Mouse (Mus musculus) liver, adult 2 months (tissue): Measurements from ENCODE around the gene Plxnd1. TPM values are rescaled to one million over a fixed set of nuclear protein-coding genes. Genes with fewer than 3 reads are reported as not detected.

ENCODE experiments used
- DNase-seq: peaks from one replicate; pipeline ENCODE4 v3.0.0-alpha.2; 2011; ENCODE audit warnings: low read depth, low spot score; ENCODE audit errors: extremely low read depth
- H3K27ac ChIP-seq: fragments of 200-500 bp; replicated peaks from 2 replicates; pipeline ENCODE4 v1.5.1; 2012; ENCODE audit warnings: low read depth, mild to moderate bottlenecking, control low read depth, inconsistent platforms, low read length; ENCODE audit not compliant: insufficient read depth
- H3K27me3 ChIP-seq: fragments of 200-500 bp; 2 replicates; pipeline ENCODE4 v1.6.1; 2012; ENCODE audit warnings: mild to moderate bottlenecking, moderate library complexity, low read length, inconsistent platforms; ENCODE audit not compliant: control insufficient read depth, insufficient read depth
- H3K36me3 ChIP-seq: fragments of 200-500 bp; 2 replicates; pipeline ENCODE4 v1.6.1; 2012; ENCODE audit warnings: low read length, inconsistent platforms; ENCODE audit not compliant: control insufficient read depth, insufficient read depth
- H3K4me1 ChIP-seq: fragments of 200-500 bp; 2 replicates; pipeline ENCODE4 v1.6.1; 2011; ENCODE audit warnings: low read length; ENCODE audit not compliant: control insufficient read depth, insufficient read depth
- H3K4me3 ChIP-seq: fragments of 200-500 bp; 2 replicates; pipeline ENCODE4 v1.5.1; 2011; ENCODE audit warnings: low read depth, mild to moderate bottlenecking, control low read depth, low read length, moderate library complexity; ENCODE audit not compliant: insufficient read depth
- H3K79me2 ChIP-seq: fragments of 200-500 bp; 2 replicates; pipeline ENCODE4 v1.6.1; 2012; ENCODE audit warnings: inconsistent platforms, mild to moderate bottlenecking, low read length, moderate library complexity; ENCODE audit not compliant: control insufficient read depth, insufficient read depth
- H3K9ac ChIP-seq: fragments of 200-500 bp; 2 replicates; pipeline ENCODE4 v1.6.1; 2012; ENCODE audit warnings: low read depth, mild to moderate bottlenecking, control low read depth, inconsistent platforms, low read length
- CTCF ChIP-seq: fragments of 200-500 bp; IDR thresholded peaks from 2 replicates; pipeline ENCODE4 v1.5.1; 2011; ENCODE audit warnings: low read depth, low read length, control low read depth
- POLR2A ChIP-seq: fragments of 200-500 bp; IDR thresholded peaks from 2 replicates; pipeline ENCODE4 v1.6.1; 2011; ENCODE audit warnings: low read length, control low read depth; ENCODE audit not compliant: insufficient read depth; ENCODE audit errors: extremely low read depth
- WGBS: fragments of 180-500 bp; shearing (Covaris S2); methylation state at CpG from one replicate; pipeline ENCODE4 v1.1.7; 2018; 5-methylcytosine and 5-hydroxymethylcytosine counted together
- polyA plus RNA-seq: library from polyadenylated mRNA; depleted of rRNA; stranded (reverse); fragments of >200 nt; gene quantifications from 2 replicates; pipeline ENCODE4 v1.2.3, GENCODE M21; 2012
- total RNA-seq: library from RNA; depleted of rRNA; stranded (reverse); fragments of >200 nt; gene quantifications from 2 replicates; pipeline ENCODE4 v1.2.3, GENCODE M21; 2014

Plxnd1 gene
- total and polyA plus RNA-seq, 2 experiments: 12.4 to 18.4 TPM

DNA sequence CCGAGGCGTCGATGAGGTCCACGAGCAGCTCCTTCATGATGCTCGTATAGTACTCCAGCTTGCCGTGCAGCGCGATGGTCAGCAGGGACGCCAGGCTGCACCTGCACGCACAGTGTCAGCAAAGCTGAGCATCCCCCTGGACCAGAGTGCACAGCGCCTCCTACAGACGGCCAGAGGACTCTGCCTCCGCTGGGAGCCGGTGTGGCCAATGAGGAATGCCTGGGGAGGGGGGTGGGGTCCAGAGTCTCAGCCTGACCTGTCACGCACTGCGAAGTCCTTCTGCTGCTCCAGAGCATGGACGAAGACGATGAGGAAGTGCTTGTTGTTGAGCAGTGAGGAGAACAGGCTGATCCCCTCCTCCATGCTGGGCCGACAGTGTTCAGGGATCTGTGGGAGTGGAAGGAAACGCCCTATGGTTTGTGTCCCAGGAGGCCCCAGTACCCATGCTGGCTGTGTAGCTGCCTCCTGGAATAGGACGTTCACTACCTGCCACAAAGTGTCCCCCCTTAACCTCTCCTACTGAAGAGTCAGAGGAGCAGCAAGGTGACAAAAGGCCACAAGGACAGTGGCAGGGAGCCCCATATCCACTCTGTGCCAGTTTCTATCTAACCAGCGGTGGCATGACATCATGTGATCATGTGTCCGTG lies 32.2 kb downstream of the Plxnd1 start:
- H3K27me3 ChIP-seq: no peaks in the 10 kb centered on the region
- no peak overlapping the region for H3K9ac ChIP-seq
- TF ChIP-seq POLR2A (no peak), CTCF (peak; percentile 65)
- no peaks in the 10 kb centered on the region for H3K79me2 ChIP-seq
- H3K4me1 ChIP-seq: no peaks in the 10 kb centered on the region
- H3K4me3 ChIP-seq: no peak overlapping the region
- H3K27ac ChIP-seq: no peak overlapping the region
- H3K36me3 ChIP-seq: no peaks in the 10 kb centered on the region
- WGBS: 53% methylated on average over 23 of the region's 23 CpGs
- DNase-seq: no peak

DNA sequence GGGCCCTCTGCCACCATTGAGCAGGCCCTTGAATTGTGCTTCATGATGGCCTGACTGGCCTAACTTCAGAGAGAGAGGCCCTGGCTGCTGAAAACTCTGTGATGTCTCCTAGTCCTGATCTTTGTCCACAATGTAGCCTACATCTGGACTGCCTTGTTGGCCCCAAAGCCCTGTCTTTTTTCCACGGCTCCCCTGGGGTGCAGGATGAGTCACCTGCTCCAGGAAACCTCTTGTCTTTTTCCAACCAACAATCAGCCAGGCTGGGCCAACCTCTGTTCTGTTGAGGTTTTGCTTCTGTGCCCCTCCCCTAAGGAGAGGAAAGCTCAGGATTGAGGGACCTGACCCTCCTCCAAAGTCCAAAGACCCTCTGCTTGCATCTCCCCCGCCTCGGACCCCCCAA lies 33.1 kb downstream of the Plxnd1 start:
- WGBS: 85% methylated on average over 3 of the region's 3 CpGs
- TF ChIP-seq POLR2A: no peak
- no peak for TF ChIP-seq CTCF
- Histone ChIP-seq H3K79me2 (no peaks in the 10 kb centered on the region), H3K27me3 (no peaks in the 10 kb centered on the region), H3K9ac (no peak overlapping the region), H3K36me3 (no peaks in the 10 kb centered on the region), H3K4me3 (no peak overlapping the region), H3K4me1 (no peaks in the 10 kb centered on the region), H3K27ac (no peak overlapping the region)
- no peak for DNase-seq

DNA sequence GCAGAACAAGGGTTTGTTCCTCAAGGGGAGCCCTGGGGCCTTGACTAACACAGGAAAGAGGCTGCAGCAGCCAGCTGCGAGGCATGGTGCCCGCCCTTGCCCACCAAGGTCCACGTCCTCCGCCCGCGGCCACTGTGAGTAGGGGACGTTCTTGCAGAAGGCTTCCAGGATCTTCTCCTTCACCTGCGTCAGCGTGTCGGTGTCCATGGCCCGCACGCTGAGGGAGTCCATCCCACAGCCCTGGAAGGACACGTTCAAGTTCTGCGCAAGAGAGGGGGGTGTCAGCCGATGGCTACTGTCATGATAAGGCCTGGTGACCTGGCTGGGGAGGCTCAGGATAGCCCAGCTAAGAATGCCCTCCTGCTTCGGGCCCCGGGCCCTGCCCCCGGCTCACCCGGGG lies 34.5 kb downstream of the Plxnd1 start:
- Histone ChIP-seq H3K9ac (no peak overlapping the region), H3K27ac (no peak overlapping the region), H3K4me1 (no peaks in the 10 kb centered on the region), H3K36me3 (no peaks in the 10 kb centered on the region), H3K4me3 (no peak overlapping the region), H3K27me3 (no peaks in the 10 kb centered on the region), H3K79me2 (no peaks in the 10 kb centered on the region)
- DNase-seq: no peak
- WGBS: 95% methylated on average over 19 of the region's 19 CpGs
- TF ChIP-seq CTCF (no peak), POLR2A (no peak)

DNA sequence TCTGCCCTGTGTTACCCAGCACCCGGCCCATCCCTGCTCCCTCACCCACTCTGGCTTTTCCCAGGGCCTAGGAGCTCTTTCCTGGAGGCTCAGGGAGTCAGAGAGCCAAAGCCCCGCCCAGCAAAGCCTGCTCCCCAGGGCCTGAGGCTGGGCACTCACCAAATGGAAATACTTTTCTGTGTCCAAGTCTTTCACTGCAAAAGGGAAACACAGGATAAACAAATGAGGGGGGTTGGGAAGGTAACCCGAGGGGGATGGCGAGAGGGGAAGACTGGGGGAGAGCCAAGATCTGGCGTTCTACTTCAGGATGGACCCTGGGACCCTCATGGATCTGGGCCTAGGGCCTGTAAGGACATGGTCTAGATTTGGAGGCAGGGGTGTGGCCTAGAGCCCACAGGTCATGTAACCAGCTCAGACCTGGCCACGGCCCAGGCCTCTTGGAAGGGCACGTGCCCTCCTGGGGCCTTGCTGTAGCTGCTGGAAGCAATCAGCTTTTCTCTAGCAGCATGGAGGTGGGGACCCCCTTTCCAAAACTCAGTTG lies 35.6 kb downstream of the Plxnd1 start:
- DNase-seq: no peak
- no peak overlapping the region for H3K9ac ChIP-seq

DNA sequence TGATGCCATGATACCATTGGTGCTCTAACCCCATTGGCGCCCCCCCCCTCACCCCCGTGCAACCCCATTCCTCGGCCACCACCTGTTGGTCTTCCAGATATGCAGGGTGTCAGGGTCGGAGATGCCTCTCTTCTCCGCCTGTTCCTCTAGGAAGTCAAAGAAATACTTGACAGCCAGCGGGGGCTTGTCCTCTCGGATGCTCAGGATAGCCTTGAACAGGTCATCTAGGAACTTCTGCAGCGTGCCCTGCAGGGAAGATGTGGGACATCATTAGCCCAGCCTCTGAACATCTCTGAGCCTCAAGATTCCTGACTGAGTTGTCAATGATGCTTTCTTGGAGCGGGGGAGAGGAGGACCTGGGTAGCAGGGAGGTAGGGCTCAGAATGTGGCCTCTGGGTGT lies 36.4 kb downstream of the Plxnd1 start:
- WGBS: 80% methylated on average over 9 of the region's 9 CpGs
- no peak for DNase-seq
- H3K27ac ChIP-seq: no peak overlapping the region
- H3K9ac ChIP-seq: no peak overlapping the region
- no peaks in the 10 kb centered on the region for H3K27me3 ChIP-seq
- no peak overlapping the region for H3K4me3 ChIP-seq
- no peaks in the 10 kb centered on the region for H3K79me2 ChIP-seq
- no peaks in the 10 kb centered on the region for H3K36me3 ChIP-seq
- TF ChIP-seq POLR2A: no peak
- no peak for TF ChIP-seq CTCF
- no peaks in the 10 kb centered on the region for H3K4me1 ChIP-seq

More for the DNA sequence above, 35.6 kb downstream of the Plxnd1 start:
- TF ChIP-seq CTCF (no peak), POLR2A (no peak)
- Histone ChIP-seq H3K79me2 (no peaks in the 10 kb centered on the region), H3K27ac (no peak overlapping the region), H3K27me3 (no peaks in the 10 kb centered on the region), H3K36me3 (no peaks in the 10 kb centered on the region), H3K4me1 (no peaks in the 10 kb centered on the region), H3K4me3 (no peak overlapping the region)
- WGBS: 62% methylated on average over 7 of the region's 7 CpGs

DNA sequence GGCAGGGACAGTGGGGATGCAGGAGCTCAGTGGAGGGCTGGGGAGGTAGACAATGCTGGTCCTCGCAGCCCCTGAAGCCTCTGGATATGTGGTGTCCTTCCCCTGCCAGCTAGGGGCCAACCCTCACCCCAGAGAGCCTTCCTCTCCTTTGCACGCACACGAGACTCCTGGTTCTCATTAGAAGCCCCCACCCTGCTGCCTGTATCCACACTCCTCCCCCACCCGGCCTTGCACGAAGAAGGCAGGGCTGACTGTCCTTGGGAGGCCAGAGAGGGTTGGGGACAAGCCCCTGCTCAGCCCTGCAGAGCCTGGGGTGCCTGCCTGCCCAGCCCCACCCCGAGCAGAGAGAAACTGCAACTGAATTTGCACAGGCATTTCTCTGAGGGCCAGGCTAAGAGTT lies 37.1 kb downstream of the Plxnd1 start:
- Histone ChIP-seq H3K4me1 (no peaks in the 10 kb centered on the region), H3K79me2 (no peaks in the 10 kb centered on the region), H3K27me3 (no peaks in the 10 kb centered on the region), H3K27ac (no peak overlapping the region), H3K36me3 (no peaks in the 10 kb centered on the region), H3K9ac (no peak overlapping the region), H3K4me3 (no peak overlapping the region)
- TF ChIP-seq POLR2A (no peak), CTCF (no peak)
- WGBS: 81% methylated on average over 6 of the region's 6 CpGs
- no peak for DNase-seq
